16 mouse cellular contexts compared by ENCODE assay signal in the genomic region with DNA sequence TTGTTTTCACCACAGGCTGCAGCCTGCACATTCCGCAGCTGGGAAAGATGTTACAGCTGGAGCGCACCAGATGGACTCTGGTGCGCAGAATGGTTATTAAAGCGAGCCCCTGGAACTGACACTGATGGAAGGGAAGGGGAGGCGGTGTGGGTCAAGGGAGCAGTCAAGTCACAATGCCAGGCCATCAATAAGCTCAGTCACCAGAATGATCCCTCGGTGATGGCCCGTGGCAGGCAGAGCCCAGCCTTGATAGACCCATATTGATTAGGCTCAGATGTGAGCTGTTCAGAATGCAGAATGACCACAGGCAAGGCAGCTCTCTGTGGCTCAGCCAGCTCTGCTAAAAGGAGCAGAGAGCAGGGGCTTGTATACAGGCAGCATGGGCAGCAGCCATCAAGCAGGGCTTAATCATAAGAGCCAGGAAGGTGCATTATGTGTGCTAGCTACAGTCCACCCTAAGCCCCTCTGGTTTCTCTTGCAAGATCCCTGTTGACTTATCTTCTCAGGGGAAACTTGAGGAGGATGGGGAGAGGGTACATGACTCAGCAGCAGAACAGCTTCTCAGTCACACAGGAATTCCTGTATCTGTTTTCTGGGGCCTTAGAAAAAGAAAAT. TPM values are rescaled to one million over a fixed set of nuclear protein-coding genes. Genes with fewer than 3 reads are reported as not detected.
DNase-seq lines count a peak whose midpoint lies in the region; ATAC-seq lines count a peak whose summit lies in the region.
"Had no signal": no experiment of that assay in that cellular context is flagged by ENCODE, and none has a peak within 500 bp of the region (broad histone marks: within the 10 kb centered on the region; RNA-seq: fewer than 3 reads in every experiment).

No protein-coding gene starts in this region.

- DNase-seq in midbrain, embryonic 11.5 days (ENCODE audit: low spot score, missing footprints) = peak; percentile 81
- DNase-seq in embryonic facial prominence, embryonic 11.5 days (ENCODE audit: low spot score) = peak; percentile 9
- peak; percentile 9 for DNase-seq in yolk sac, embryonic 10.5 days (ENCODE audit: low spot score)
- no peak for DNase-seq in heart, postnatal 14 days
- no peak for DNase-seq in thymus, postnatal 25 days
- DNase-seq: adrenal gland, postnatal 25 days; cerebellum, postnatal 36 days; gastrocnemius, postnatal 25 days; kidney, adult 9 months had no signal

- no peak overlapping the region for H3K4me2 ChIP-seq in midbrain, embryonic 11.5 days
- no peak overlapping the region for H3K4me2 ChIP-seq in midbrain, embryonic 15.5 days
- H3K4me2 ChIP-seq in embryonic facial prominence, embryonic 11.5 days (ENCODE audit: low read depth, low read length) = no peak overlapping the region
- no peak overlapping the region for H3K4me2 ChIP-seq in limb, embryonic 12.5 days
- H3K4me2 ChIP-seq: forebrain, embryonic 15.5 days; heart, embryonic 13.5 days; liver, embryonic 11.5 days had no signal

- H3K4me3 ChIP-seq in midbrain, embryonic 11.5 days (ENCODE audit: low read depth, low read length) = no peak overlapping the region
- no peak overlapping the region for H3K4me3 ChIP-seq in midbrain, embryonic 15.5 days
- no peak overlapping the region for H3K4me3 ChIP-seq in embryonic facial prominence, embryonic 11.5 days (ENCODE audit: low read depth, low read length)
- no peak overlapping the region for H3K4me3 ChIP-seq in limb, embryonic 12.5 days (replicated peaks)
- H3K4me3 ChIP-seq: forebrain, embryonic 15.5 days; heart, embryonic 13.5 days had no signal

- ATAC-seq in midbrain, embryonic 11.5 days (ENCODE audit: low FRiP score) = peak; percentile 78
- no peak for ATAC-seq in midbrain, embryonic 15.5 days (replicated peaks)
- peak; percentile 58; the same call in 1 of the 2 replicates for ATAC-seq in embryonic facial prominence, embryonic 11.5 days (replicated peaks; ENCODE audit: insufficient number of reproducible peaks, low FRiP score, low TSS enrichment, low read depth)
- ATAC-seq in limb, embryonic 12.5 days (ENCODE audit: insufficient number of reproducible peaks, insufficient read depth, low FRiP score, low TSS enrichment, low read depth) = no peak
- ATAC-seq: CD4-positive, CD25-positive, alpha-beta regulatory T cell, adult 4 months; forebrain, embryonic 15.5 days had no signal

- H3K9me3 ChIP-seq in midbrain, embryonic 11.5 days (ENCODE audit: control insufficient read depth, low read length) = no peaks in the 10 kb centered on the region
- H3K9me3 ChIP-seq in midbrain, embryonic 15.5 days = no peaks in the 10 kb centered on the region
- no peaks in the 10 kb centered on the region for H3K9me3 ChIP-seq in embryonic facial prominence, embryonic 11.5 days (replicated peaks; ENCODE audit: control insufficient read depth, low read length)
- no peaks in the 10 kb centered on the region for H3K9me3 ChIP-seq in limb, embryonic 12.5 days
- H3K9me3 ChIP-seq: forebrain, embryonic 15.5 days; heart, embryonic 13.5 days had no signal

- 59% methylated on average over 7 of the region's 7 CpGs for WGBS in midbrain, embryonic 11.5 days
- WGBS in midbrain, embryonic 15.5 days = 60% methylated on average over 7 of the region's 7 CpGs
- 44% methylated on average over 7 of the region's 7 CpGs for WGBS in embryonic facial prominence, embryonic 11.5 days
- 47% methylated on average over 7 of the region's 7 CpGs for WGBS in limb, embryonic 12.5 days

- H3K4me1 ChIP-seq in midbrain, embryonic 11.5 days (ENCODE audit: control insufficient read depth, insufficient read depth, low read length) = peaks cover under 1% of the 10 kb centered on the region; the same call in 1 of the 2 replicates
- H3K4me1 ChIP-seq in midbrain, embryonic 15.5 days = no peaks in the 10 kb centered on the region
- no peaks in the 10 kb centered on the region for H3K4me1 ChIP-seq in embryonic facial prominence, embryonic 11.5 days (ENCODE audit: control insufficient read depth, insufficient read depth, low read length)
- peaks cover 6% of the 10 kb centered on the region; the same call in 1 of the 2 replicates for H3K4me1 ChIP-seq in limb, embryonic 12.5 days (replicated peaks)
- H3K4me1 ChIP-seq: heart, embryonic 13.5 days had no signal

- H3K27me3 ChIP-seq in midbrain, embryonic 11.5 days (ENCODE audit: control insufficient read depth, insufficient read depth, low read length) = no peaks in the 10 kb centered on the region
- H3K27me3 ChIP-seq in midbrain, embryonic 15.5 days (replicated peaks) = no peaks in the 10 kb centered on the region
- no peaks in the 10 kb centered on the region for H3K27me3 ChIP-seq in embryonic facial prominence, embryonic 11.5 days (ENCODE audit: control insufficient read depth, insufficient read depth, low read length)
- peaks cover 23% of the 10 kb centered on the region for H3K27me3 ChIP-seq in limb, embryonic 12.5 days
- H3K27me3 ChIP-seq: forebrain, embryonic 15.5 days; heart, embryonic 13.5 days had no signal

- peak overlapping the region; percentile 10; the same call in 1 of the 2 replicates for H3K27ac ChIP-seq in midbrain, embryonic 11.5 days (ENCODE audit: low read depth, low read length)
- no peak overlapping the region for H3K27ac ChIP-seq in midbrain, embryonic 15.5 days
- no peak overlapping the region for H3K27ac ChIP-seq in embryonic facial prominence, embryonic 11.5 days (replicated peaks; ENCODE audit: low read depth, low read length)
- 0 out of 2 replicates have a peak overlapping the region, but pooled peaks have one; percentile 24 for H3K27ac ChIP-seq in limb, embryonic 12.5 days
- H3K27ac ChIP-seq: forebrain, embryonic 15.5 days; heart, embryonic 13.5 days had no signal

- intact Hi-C loops in heart, postnatal 14 days (cut with DNase I) = loop anchor here (5.0 to 10.0 kb wide), 3 partner anchors 398 to 885 kb away; no protein-coding TSS in a partner anchor

- H3K36me3 ChIP-seq in midbrain, embryonic 11.5 days (ENCODE audit: control insufficient read depth, insufficient read depth, low read length) = no peaks in the 10 kb centered on the region
- H3K36me3 ChIP-seq in midbrain, embryonic 15.5 days (replicated peaks) = peaks cover 10% of the 10 kb centered on the region; the same call in 1 of the 2 replicates
- no peaks in the 10 kb centered on the region for H3K36me3 ChIP-seq in embryonic facial prominence, embryonic 11.5 days (replicated peaks; ENCODE audit: control insufficient read depth, insufficient read depth, low read depth, low read length)
- no peaks in the 10 kb centered on the region for H3K36me3 ChIP-seq in limb, embryonic 12.5 days
- H3K36me3 ChIP-seq: heart, embryonic 13.5 days had no signal

- H3K9ac ChIP-seq in midbrain, embryonic 11.5 days (ENCODE audit: low read length) = no peak overlapping the region
- H3K9ac ChIP-seq in midbrain, embryonic 15.5 days = no peak overlapping the region
- no peak overlapping the region for H3K9ac ChIP-seq in embryonic facial prominence, embryonic 11.5 days (replicated peaks; ENCODE audit: low read length)
- no peak overlapping the region for H3K9ac ChIP-seq in limb, embryonic 12.5 days (replicated peaks)
- H3K9ac ChIP-seq: forebrain, embryonic 15.5 days; heart, embryonic 13.5 days had no signal

RNA-seq across cellular contexts. Expression of gene Lonrf2, which starts 46.4 kb away (rescaled TPM):
- polyA plus RNA-seq in midbrain, embryonic 11.5 days (2014; fragmentation: Nextera tagmentation; extraction: Ambion mirVana) = 4.2 TPM in 2 replicates
- polyA plus RNA-seq in midbrain, embryonic 15.5 days (2015; fragmentation: Nextera tagmentation; extraction: Ambion mirVana) = 22.2 and 26.4 TPM in 2 replicates
- polyA plus RNA-seq in embryonic facial prominence, embryonic 11.5 days (2014; fragmentation: Nextera tagmentation; extraction: Ambion mirVana) = 2.0 and 2.3 TPM in 2 replicates
- 0.81 and 0.84 TPM in 2 replicates for polyA plus RNA-seq in limb, embryonic 12.5 days (2016; fragmentation: Nextera tagmentation; extraction: Ambion mirVana)
- total RNA-seq in heart, postnatal 14 days (2021) = 1 to 10 TPM; 2.5 to 3.3 TPM
- total RNA-seq: monocyte, adult 5-6 weeks had no signal
- polyA plus RNA-seq: CD4-positive, CD25-positive, alpha-beta regulatory T cell, adult 4 months had no signal

Comparison
In these comparisons a context has a peak if more than half of its experiments do, and no peak if none do; other contexts are left out.
1. ATAC-seq: peak in midbrain, embryonic 11.5 days (single experiment) and embryonic facial prominence, embryonic 11.5 days (single experiment); none in midbrain, embryonic 15.5 days (single experiment) and limb, embryonic 12.5 days (single experiment).
2. H3K27ac ChIP-seq: peak in midbrain, embryonic 11.5 days (single experiment) and limb, embryonic 12.5 days (single experiment); none in midbrain, embryonic 15.5 days (single experiment) and embryonic facial prominence, embryonic 11.5 days (single experiment).
3. DNase-seq: peak in midbrain, embryonic 11.5 days (single experiment), embryonic facial prominence, embryonic 11.5 days (single experiment) and yolk sac, embryonic 10.5 days (single experiment); none in heart, postnatal 14 days (0 of 2) and thymus, postnatal 25 days (single experiment).